Mouse (Mus musculus) neural tube, embryonic 13.5 days (tissue): ENCODE data around the gene Igfbp3. TPM values are rescaled to one million over a fixed set of nuclear protein-coding genes. Genes with fewer than 3 reads are reported as not detected.

ENCODE experiments used
- ATAC-seq: fragments of 200-750 bp; cut with Nextera tagmentation; 2 replicates; pipeline ENCODE4 v1.8.0; 2017; ENCODE audit warnings: low read depth, mild to moderate bottlenecking, moderate TSS enrichment, moderate library complexity
- H3K27ac ChIP-seq: fragments of 300-500 bp; sonication (generic); replicated peaks from 2 replicates; pipeline ENCODE4 v1.5.1; 2015; ENCODE audit warnings: moderate library complexity, mild to moderate bottlenecking, inconsistent platforms
- H3K27me3 ChIP-seq: fragments of 300-500 bp; sonication (generic); 2 replicates; pipeline ENCODE4 v1.6.1; 2015; ENCODE audit warnings: mild to moderate bottlenecking, inconsistent platforms
- H3K36me3 ChIP-seq: fragments of 300-500 bp; sonication (generic); 2 replicates; pipeline ENCODE4 v1.6.1; 2015; ENCODE audit warnings: mild to moderate bottlenecking, inconsistent platforms
- H3K4me1 ChIP-seq: fragments of 300-500 bp; sonication (generic); replicated peaks from 2 replicates; pipeline ENCODE4 v1.6.1; 2015; ENCODE audit warnings: inconsistent platforms
- H3K4me2 ChIP-seq: fragments of 300-500 bp; sonication (generic); 2 replicates; pipeline ENCODE4 v1.6.1; 2015; ENCODE audit warnings: inconsistent platforms, mild to moderate bottlenecking, moderate library complexity
- H3K4me3 ChIP-seq: fragments of 300-500 bp; sonication (generic); 2 replicates; pipeline ENCODE4 v1.5.1; 2015; ENCODE audit warnings: mild to moderate bottlenecking, inconsistent platforms
- H3K9ac ChIP-seq: fragments of 300-500 bp; sonication (generic); 2 replicates; pipeline ENCODE4 v1.6.1; 2015; ENCODE audit warnings: moderate library complexity, mild to moderate bottlenecking, inconsistent platforms
- H3K9me3 ChIP-seq: fragments of 300-500 bp; sonication (generic); 2 replicates; pipeline ENCODE4 v1.6.1; 2016; ENCODE audit warnings: inconsistent platforms
- WGBS: fragments of 180-500 bp; shearing (Covaris S2); methylation state at CpG from one replicate; pipeline ENCODE4 v1.1.7; 2015; 5-methylcytosine and 5-hydroxymethylcytosine counted together
- polyA plus RNA-seq: library from polyadenylated mRNA; unstranded; fragments of >200 nt; fragmentation: Nextera tagmentation; extraction: Ambion mirVana; gene quantifications from 2 replicates; pipeline ENCODE4 v1.2.1, GENCODE M21; 2015

The Igfbp3 gene
- polyA plus RNA-seq, 1 experiment from 2014 or later, result 20.6 TPM

DNA sequence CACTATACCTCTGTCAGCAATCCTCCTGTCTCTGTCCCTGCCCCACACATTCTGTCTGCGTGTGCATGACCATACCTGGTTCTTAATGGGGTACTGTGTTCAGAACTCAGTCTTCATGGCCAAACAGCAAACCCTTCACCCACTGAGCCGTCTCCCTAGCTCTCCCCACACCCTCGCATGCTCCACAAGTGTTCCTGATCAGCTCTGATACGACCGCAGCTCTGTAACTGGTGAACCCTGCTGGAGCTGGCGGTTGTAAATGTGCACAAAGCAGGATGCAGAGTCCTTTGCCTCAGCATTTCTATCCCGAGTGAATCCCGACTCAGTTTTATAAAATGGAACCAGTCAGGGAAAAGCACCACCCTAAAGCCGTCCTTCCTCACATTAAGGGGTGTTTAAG is 9.9 kb downstream of the Igfbp3 start:
- Histone ChIP-seq H3K27ac (no peak overlapping the region), H3K4me2 (no peak overlapping the region), H3K27me3 (no peaks in the 10 kb centered on the region), H3K9me3 (no peaks in the 10 kb centered on the region), H3K9ac (no peak overlapping the region), H3K4me1 (no peaks in the 10 kb centered on the region), H3K4me3 (no peak overlapping the region), H3K36me3 (peaks cover 5% of the 10 kb centered on the region)
- ATAC-seq, result no peak
- WGBS, result 87% methylated on average over 9 of the region's 9 CpGs

DNA sequence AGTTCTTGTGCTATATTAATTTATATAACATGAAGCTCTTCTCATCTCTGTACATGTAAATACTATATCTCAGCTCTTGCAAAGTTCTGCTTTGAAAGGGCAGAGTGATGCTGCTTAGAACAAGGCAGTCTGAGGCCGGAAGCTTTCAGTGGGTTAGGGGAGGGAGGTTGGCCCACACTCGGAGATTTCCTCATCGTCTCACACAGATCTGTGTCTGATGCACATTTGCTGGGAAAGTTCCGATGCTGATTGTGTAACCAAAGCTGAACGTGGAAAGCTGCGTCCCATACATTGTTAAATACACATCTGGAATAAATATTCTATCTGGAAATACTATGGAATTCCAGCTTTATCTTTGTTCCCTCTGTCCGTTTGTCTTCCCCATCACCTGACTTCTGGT is 11.5 kb downstream of the Igfbp3 start:
- Histone ChIP-seq H3K4me3 (no peak overlapping the region), H3K9ac (no peak overlapping the region), H3K27me3 (no peaks in the 10 kb centered on the region), H3K27ac (no peak overlapping the region), H3K4me2 (no peak overlapping the region), H3K9me3 (no peaks in the 10 kb centered on the region), H3K36me3 (0 out of 2 replicates have a peak, but pooled peaks cover 3% of the 10 kb centered on the region), H3K4me1 (peaks cover 5% of the 10 kb centered on the region)
- 92% methylated on average over 7 of the region's 7 CpGs for whole genome bisulfite sequencing
- no peak for ATAC-seq

GRCm38 (mm10) chr11:7200393-7200783 is 13.3 kb downstream of the Igfbp3 start:
- Histone ChIP-seq H3K4me2 (no peak overlapping the region), H3K27me3 (no peaks in the 10 kb centered on the region), H3K9ac (no peak overlapping the region), H3K36me3 (no peaks in the 10 kb centered on the region), H3K27ac (no peak overlapping the region), H3K4me1 (peaks cover 6% of the 10 kb centered on the region), H3K9me3 (no peaks in the 10 kb centered on the region), H3K4me3 (no peak overlapping the region)
- WGBS, result 87% methylated on average over 9 of the region's 9 CpGs
- ATAC-seq, result no peak

GRCm38 (mm10) chr11:7199736-7200392 is 13.9 kb downstream of the Igfbp3 start:
- Histone ChIP-seq H3K9me3 (no peaks in the 10 kb centered on the region), H3K4me3 (no peak overlapping the region), H3K9ac (no peak overlapping the region), H3K36me3 (no peaks in the 10 kb centered on the region), H3K27me3 (no peaks in the 10 kb centered on the region), H3K4me2 (no peak overlapping the region), H3K4me1 (peaks cover 6% of the 10 kb centered on the region), H3K27ac (no peak overlapping the region)
- WGBS, result 57% methylated on average over 14 of the region's 14 CpGs
- ATAC-seq, result no peak

GRCm38 (mm10) chr11:7198481-7199256 is 15.1 kb downstream of the Igfbp3 start:
- Histone ChIP-seq H3K4me1 (peaks cover 6% of the 10 kb centered on the region), H3K9ac (no peak overlapping the region), H3K9me3 (no peaks in the 10 kb centered on the region), H3K4me2 (no peak overlapping the region), H3K4me3 (no peak overlapping the region), H3K36me3 (no peaks in the 10 kb centered on the region), H3K27ac (no peak overlapping the region), H3K27me3 (no peaks in the 10 kb centered on the region)
- ATAC-seq, result no peak
- WGBS, result 85% methylated on average over 10 of the region's 10 CpGs

DNA sequence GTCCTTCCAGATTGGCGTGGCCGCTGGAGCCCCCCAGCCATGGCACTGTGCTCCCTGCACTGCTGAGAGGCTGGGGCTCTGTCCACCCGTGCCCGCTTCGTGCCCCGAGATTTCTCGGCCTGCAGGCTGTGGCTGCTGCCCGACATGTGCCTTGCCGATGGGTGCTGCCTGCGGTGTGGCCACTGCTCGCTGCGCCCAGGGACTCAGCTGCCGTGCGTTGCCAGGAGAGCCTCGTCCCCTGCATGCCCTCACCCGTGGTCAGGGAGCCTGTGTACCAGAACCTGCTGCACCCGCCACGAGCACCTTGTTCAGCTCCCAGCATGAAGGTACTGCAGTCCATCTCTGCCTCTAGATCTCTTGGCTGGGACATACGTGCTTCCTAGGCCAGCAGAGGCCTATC is 15.7 kb downstream of the Igfbp3 start:
- Histone ChIP-seq H3K9me3 (no peaks in the 10 kb centered on the region), H3K36me3 (no peaks in the 10 kb centered on the region), H3K4me3 (no peak overlapping the region), H3K27me3 (no peaks in the 10 kb centered on the region), H3K9ac (no peak overlapping the region), H3K4me2 (no peak overlapping the region), H3K27ac (no peak overlapping the region), H3K4me1 (peaks cover 6% of the 10 kb centered on the region)
- 90% methylated on average over 19 of the region's 19 CpGs for WGBS
- no peak for ATAC-seq

GRCm38 (mm10) chr11:7197491-7197941 is 16.2 kb downstream of the Igfbp3 start, which contains the start of gene Igfbp1:
Igfbp1 (plus strand) TSS chr11:7197782.
- no peak within 1 kb of the TSS for H3K27ac ChIP-seq
- H3K4me1 ChIP-seq, result peaks cover 6% of the 10 kb centered on the region
- no peak within 1 kb of the TSS for H3K4me2 ChIP-seq
- no peak within 1 kb of the TSS for H3K4me3 ChIP-seq
- no peaks in the 10 kb centered on the region for H3K27me3 ChIP-seq
- no peak within 1 kb of the TSS for H3K9ac ChIP-seq
- H3K36me3 ChIP-seq, result no peaks in the 10 kb centered on the region
- H3K9me3 ChIP-seq, result no peaks in the 10 kb centered on the region
- WGBS, result 29% methylated on average over 12 of the region's 12 CpGs
- ATAC-seq, result no peak

DNA sequence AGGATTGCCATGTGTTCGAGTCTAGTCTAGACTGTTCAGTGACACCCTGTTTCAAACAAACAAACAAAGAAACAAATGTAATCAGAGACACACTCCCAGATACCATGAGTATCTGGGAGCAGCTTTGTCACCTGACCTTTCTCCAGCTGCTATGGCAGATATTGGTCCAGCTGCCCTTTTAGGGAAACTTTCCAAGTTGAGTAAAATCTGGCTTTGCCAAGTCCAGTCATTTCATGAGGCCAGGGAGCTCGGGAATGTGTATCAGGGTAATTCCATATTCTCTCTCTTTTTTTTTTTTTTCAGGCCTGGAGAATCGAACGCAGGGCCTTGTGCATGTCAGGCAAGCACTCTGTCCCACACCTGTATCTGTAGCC is 18.4 kb downstream of the Igfbp3 start:
- Histone ChIP-seq H3K4me2 (no peak overlapping the region), H3K4me1 (peaks cover 6% of the 10 kb centered on the region), H3K4me3 (no peak overlapping the region), H3K27me3 (no peaks in the 10 kb centered on the region), H3K36me3 (no peaks in the 10 kb centered on the region), H3K9ac (no peak overlapping the region), H3K27ac (no peak overlapping the region), H3K9me3 (no peaks in the 10 kb centered on the region)
- WGBS, result 92% methylated on average over 4 of the region's 4 CpGs
- ATAC-seq, result no peak

DNA sequence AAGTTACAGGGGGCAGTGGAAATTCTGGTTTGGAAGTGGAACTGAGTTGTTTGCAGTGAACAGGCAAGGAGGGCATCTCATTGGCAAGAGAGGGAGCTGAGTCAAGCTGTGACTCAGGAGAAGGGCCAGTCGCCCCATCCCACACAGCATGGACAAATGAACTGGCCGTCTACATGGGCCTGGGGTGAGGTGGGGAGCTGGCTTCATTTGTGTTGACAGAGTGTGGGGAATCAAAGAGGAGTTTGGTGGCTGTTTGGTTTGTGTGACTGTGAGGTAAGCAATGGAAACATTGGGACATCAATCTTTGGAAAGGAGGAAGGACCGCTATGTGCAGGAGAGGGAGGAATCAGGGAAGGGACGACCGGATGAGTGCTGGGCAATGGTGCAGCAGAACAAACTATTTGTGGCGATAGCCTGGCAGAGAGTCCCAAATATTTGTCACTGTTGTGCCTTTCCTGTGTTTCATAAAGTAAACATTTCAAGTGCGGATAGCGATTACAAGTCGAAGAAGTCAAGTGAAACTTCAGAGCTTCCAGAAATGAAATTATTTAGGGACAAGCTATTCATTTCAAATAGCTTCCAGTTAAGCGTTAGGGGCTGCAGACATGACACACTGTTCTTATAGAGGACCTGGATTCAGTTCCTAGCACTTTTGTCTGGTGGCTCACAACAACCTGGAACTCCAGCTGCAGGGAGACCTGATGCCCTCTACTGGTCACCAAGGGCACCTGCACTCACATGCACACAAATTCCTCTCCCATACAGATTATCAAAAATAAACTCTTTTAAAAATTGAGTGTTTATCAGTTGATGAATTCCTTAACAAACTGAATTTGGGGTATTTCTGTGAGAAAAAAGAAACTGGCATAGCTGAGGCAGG is 19.1 kb downstream of the Igfbp3 start:
- WGBS, result 94% methylated on average over 10 of the region's 10 CpGs
- H3K4me3 ChIP-seq, result no peak overlapping the region

DNA sequence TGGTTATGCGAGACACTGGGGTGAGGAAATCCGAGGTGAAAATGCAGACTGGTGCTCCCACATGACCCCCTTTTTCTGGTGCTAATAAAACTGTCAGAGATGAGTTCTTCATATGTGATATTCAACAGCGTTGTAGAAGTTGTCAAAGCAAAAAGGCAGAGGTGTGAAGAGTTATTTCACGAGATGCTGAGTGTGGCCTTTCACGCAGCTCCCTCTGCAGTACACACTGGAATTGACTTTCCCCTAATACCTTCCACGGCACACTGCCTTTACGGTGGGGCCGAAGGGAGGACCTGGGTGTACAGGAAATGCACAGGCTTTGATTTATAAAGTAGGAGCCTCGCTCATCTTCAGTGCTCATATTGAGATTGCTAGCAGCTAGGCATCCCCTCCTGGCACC is 20.6 kb downstream of the Igfbp3 start:
- Histone ChIP-seq H3K27me3 (no peaks in the 10 kb centered on the region), H3K27ac (no peak overlapping the region), H3K36me3 (no peaks in the 10 kb centered on the region), H3K9me3 (no peaks in the 10 kb centered on the region), H3K4me3 (no peak overlapping the region), H3K4me1 (peaks cover 6% of the 10 kb centered on the region), H3K4me2 (no peak overlapping the region), H3K9ac (no peak overlapping the region)
- WGBS, result 77% methylated on average over 9 of the region's 9 CpGs
- ATAC-seq, result no peak

More for the DNA sequence above, 19.1 kb downstream of the Igfbp3 start:
- H3K27ac ChIP-seq, result no peak overlapping the region
- peaks cover 6% of the 10 kb centered on the region for H3K4me1 ChIP-seq
- no peak overlapping the region for H3K4me2 ChIP-seq
- H3K9me3 ChIP-seq, result no peaks in the 10 kb centered on the region
- no peak overlapping the region for H3K9ac ChIP-seq
- no peaks in the 10 kb centered on the region for H3K36me3 ChIP-seq
- H3K27me3 ChIP-seq, result no peaks in the 10 kb centered on the region
- no peak for ATAC-seq

- WGBS, result 67% methylated on average over 6 of the region's 6 CpGs
- peaks cover 6% of the 10 kb centered on the region for H3K4me1 ChIP-seq
- H3K9ac ChIP-seq, result no peak overlapping the region
- no peaks in the 10 kb centered on the region for H3K27me3 ChIP-seq
- H3K4me2 ChIP-seq, result no peak overlapping the region
- no peak overlapping the region for H3K27ac ChIP-seq
- H3K9me3 ChIP-seq, result no peaks in the 10 kb centered on the region
- no peak for ATAC-seq
- no peaks in the 10 kb centered on the region for H3K36me3 ChIP-seq
- H3K4me3 ChIP-seq, result no peak overlapping the region
Observed at GRCm38 (mm10) chr11:7192710-7193109, 21.0 kb downstream of the Igfbp3 start.

DNA sequence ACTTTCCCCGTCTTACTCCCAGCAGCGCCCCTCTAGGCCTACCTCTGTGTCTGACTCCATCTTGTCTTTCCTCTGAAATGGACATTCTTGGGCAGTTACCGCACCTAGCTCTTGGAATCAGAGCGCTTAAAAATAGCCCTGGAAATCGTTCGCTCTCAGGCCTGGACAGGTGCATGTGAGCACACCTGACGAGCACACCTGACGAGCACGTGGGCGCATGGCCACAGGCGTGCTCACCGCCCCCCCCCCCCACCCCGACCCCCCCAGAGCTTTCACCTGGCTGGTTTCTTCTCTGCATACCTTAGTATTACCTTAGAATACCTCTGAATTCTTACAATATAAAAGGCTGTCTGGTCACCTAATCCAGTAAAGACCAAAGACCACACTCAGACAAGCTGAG is 25.3 kb downstream of the Igfbp3 start, which contains the start of gene Gm11985:
Gene Gm11985 (minus strand): TSS at position 101 of the 400 bp plus-strand sequence.
- Histone ChIP-seq H3K36me3 (no peaks in the 10 kb centered on the region), H3K9me3 (no peaks in the 10 kb centered on the region), H3K27me3 (no peaks in the 10 kb centered on the region), H3K9ac (no peak within 1 kb of the TSS), H3K4me2 (no peak within 1 kb of the TSS), H3K27ac (no peak within 1 kb of the TSS), H3K4me3 (no peak within 1 kb of the TSS), H3K4me1 (peaks cover 10% of the 10 kb centered on the region; the same call in 1 of the 2 replicates)
- WGBS, result 91% methylated on average over 13 of the region's 13 CpGs
- ATAC-seq, result no peak
